Mouse (Mus musculus) cerebellum, adult 2 months (tissue): Measurements from ENCODE around the gene Zfp866.

Source experiments
- CTCF ChIP-seq: fragments of 200-500 bp; IDR thresholded peaks from 2 replicates; pipeline ENCODE4 v1.5.1; 2011; ENCODE audit warnings: low read depth, mild to moderate bottlenecking, control low read depth, low read length, moderate library complexity, borderline replicate concordance; ENCODE audit not compliant: insufficient read depth
- POLR2A ChIP-seq: fragments of 200-500 bp; IDR thresholded peaks from 2 replicates; pipeline ENCODE4 v1.6.1; 2011; ENCODE audit warnings: low read length, control low read depth, borderline replicate concordance; ENCODE audit not compliant: insufficient read depth

DNA sequence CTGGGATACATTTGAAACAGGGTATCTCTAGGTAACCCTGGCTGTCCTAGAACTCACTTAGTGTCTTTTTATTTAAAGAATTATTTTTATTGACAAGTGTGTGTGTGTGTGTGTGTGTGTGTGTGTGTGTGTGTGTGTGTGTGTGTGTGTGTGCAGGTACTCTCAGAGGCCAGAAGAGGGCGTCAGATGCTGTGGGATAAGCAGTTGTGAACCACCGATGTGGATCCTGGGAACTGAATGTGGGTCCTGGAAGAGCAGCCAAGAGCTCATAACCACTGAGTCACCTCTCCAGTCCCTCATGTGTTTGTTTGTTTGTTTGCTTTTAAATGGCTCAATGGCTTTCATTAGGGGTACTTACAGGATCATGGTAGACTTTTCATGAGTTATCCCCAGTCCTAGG, 23.9 kb upstream of the Zfp866 start:
- TF ChIP-seq CTCF: no peak
- TF ChIP-seq POLR2A: no peak
